Mouse (Mus musculus) erythroblast, embryonic 14.5 days (primary cell): ENCODE data around the gene Fance. TPM values are rescaled to one million over a fixed set of nuclear protein-coding genes. Genes with fewer than 3 reads are reported as not detected.
"Not testable (repeated sequence)": the region's sequence is repeated elsewhere in the genome, so short reads cannot be mapped to it uniquely, and the experiment has no call there.

Source experiments
- H3K27me3 ChIP-seq: 2 replicates; pipeline ENCODE4 v1.6.1; 2012; ENCODE audit warnings: inconsistent platforms; ENCODE audit not compliant: control insufficient read depth
- H3K36me3 ChIP-seq: 2 replicates; pipeline ENCODE4 v1.6.1; 2012; ENCODE audit warnings: mild to moderate bottlenecking, inconsistent platforms; ENCODE audit not compliant: control insufficient read depth
- H3K4me1 ChIP-seq: 2 replicates; pipeline ENCODE4 v1.6.1; 2012; ENCODE audit warnings: inconsistent platforms; ENCODE audit not compliant: control insufficient read depth
- H3K4me3 ChIP-seq: replicated peaks from 2 replicates; pipeline ENCODE3; 2012; ENCODE audit warnings: moderate library complexity, mild to moderate bottlenecking, inconsistent platforms
- H3K9me3 ChIP-seq: 2 replicates; pipeline ENCODE4 v1.6.1; 2012; ENCODE audit warnings: low read length, inconsistent platforms, mixed read lengths; ENCODE audit not compliant: control insufficient read depth
- GATA1 ChIP-seq: IDR thresholded peaks from 2 replicates; pipeline ENCODE4 v1.6.1; 2012; ENCODE audit warnings: low read length, inconsistent platforms, mixed read lengths
- TAL1 ChIP-seq: IDR thresholded peaks from 3 replicates; pipeline ENCODE4 v1.6.1; 2012; ENCODE audit warnings: low read length, inconsistent platforms, mixed read lengths
- polyA plus RNA-seq: library from polyadenylated mRNA; stranded (reverse); fragments of >175 nt; gene quantifications from 2 replicates; pipeline ENCODE4 v1.2.3, GENCODE M21; 2012

Fance gene
- polyA plus RNA-seq, 1 experiment: 1.7 TPM

DNA sequence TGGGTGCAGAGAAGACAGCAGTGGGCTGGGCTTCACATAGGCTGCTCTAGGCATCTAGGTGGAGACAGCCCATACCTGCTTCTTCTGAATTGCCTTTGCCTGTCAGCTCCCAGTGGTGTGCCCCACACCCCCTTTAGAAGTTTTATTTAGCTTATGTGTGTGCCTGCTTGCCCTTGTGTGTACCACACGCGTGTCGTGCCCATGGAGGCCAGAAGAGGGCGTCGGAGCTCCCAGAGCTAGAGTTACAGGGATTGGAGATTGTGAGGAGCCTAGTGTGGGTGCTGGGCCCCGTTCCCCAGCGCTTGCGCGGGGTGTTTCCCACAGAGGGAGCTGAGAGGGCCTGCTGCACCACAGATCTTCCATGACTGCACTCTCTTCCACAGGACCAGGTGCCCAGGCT is 3.2 kb downstream of the Fance start:
- no peak overlapping the region for H3K4me3 ChIP-seq
- no peak for TF ChIP-seq TAL1
- no peaks in the 10 kb centered on the region for H3K9me3 ChIP-seq
- H3K4me1 ChIP-seq: peaks cover 61% of the 10 kb centered on the region
- H3K27me3 ChIP-seq: no peaks in the 10 kb centered on the region
- peaks cover 54% of the 10 kb centered on the region for H3K36me3 ChIP-seq

DNA sequence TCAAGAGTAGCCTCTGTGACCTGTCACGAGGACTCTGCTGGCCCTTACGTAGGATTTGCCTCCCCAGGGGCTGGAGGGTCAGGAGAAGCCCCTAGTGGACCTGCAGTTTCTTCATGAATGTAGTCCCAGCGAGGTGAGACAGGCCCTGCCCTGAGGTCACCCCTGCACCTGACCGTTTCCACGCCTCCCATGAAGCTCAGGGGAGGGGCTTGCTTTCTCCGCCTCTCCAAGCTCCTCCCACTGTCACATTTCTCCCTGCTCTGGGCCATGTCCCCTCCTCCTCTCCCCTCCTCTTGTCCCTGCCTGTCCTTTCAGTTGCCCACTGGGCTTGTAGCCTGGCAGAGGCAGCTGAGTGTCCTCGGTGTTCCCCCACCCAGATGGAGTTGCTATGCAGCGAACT is 3.8 kb downstream of the Fance start:
- peaks cover 60% of the 10 kb centered on the region for H3K36me3 ChIP-seq
- peaks cover 56% of the 10 kb centered on the region for H3K4me1 ChIP-seq
- no peak overlapping the region for H3K4me3 ChIP-seq
- TF ChIP-seq GATA1 (no peak), TAL1 (no peak)
- no peaks in the 10 kb centered on the region for H3K27me3 ChIP-seq
- H3K9me3 ChIP-seq: no peaks in the 10 kb centered on the region

- H3K36me3 ChIP-seq: peaks cover 66% of the 10 kb centered on the region
- no peaks in the 10 kb centered on the region for H3K27me3 ChIP-seq
- H3K4me3 ChIP-seq: no peak overlapping the region
- no peak for TF ChIP-seq TAL1
- no peak for TF ChIP-seq GATA1
- peaks cover 50% of the 10 kb centered on the region for H3K4me1 ChIP-seq
- H3K9me3 ChIP-seq: no peaks in the 10 kb centered on the region
These were observed 4.4 kb downstream of the Fance start for GRCm38 (mm10) chr17:28317725-28318124.

- Histone ChIP-seq H3K36me3 (peaks cover 78% of the 10 kb centered on the region), H3K27me3 (no peaks in the 10 kb centered on the region), H3K4me1 (peaks cover 18% of the 10 kb centered on the region), H3K9me3 (peaks cover 6% of the 10 kb centered on the region), H3K4me3 (no peak overlapping the region)
- TF ChIP-seq GATA1 (no peak), TAL1 (no peak)
These were observed 8.4 kb downstream of the Fance start for GRCm38 (mm10) chr17:28321700-28322099.

DNA sequence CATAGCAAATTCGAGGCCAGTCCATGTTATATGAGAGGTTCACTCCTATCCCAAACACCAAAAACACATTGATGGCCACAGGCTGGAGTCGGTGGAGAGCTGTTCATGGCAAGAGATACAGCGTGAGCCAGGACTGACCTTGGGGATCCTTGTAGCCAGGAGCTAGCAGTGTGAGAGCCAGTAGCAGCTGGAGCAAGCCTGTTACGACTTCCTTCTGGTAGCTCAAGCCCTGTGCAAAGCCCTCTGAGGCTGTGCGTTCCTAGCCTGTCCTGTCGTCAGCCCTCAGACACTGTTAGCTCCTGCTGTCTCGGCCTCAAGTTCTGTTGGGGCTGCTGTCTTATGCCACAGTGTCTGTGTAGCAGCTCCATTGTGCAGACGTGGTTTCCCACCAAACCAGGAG is 10.5 kb downstream of the Fance start:
- Histone ChIP-seq H3K36me3 (peaks cover 63% of the 10 kb centered on the region), H3K4me3 (no peak overlapping the region), H3K27me3 (no peaks in the 10 kb centered on the region), H3K4me1 (peaks cover 14% of the 10 kb centered on the region), H3K9me3 (peaks cover 6% of the 10 kb centered on the region)
- TF ChIP-seq GATA1: no peak
- TF ChIP-seq TAL1: no peak

DNA sequence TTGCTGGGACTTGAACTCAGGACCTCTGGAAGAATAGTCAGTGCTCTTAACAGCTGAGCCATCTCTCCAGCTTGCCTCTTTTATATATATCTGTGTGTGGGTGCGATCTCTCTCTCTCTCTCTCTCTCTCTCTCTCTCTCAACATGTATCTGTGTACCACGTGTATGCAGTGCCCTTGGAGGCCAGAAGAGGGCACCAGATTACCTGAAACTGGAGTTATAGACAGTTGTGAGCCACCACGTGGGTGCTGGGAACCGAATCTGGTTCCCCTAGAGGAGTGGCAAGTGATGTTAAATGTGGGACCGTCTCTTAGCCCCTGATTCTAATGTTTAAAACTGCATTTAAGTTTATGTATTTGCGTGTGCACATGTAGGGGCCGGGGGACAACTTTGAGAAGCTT is 11.1 kb downstream of the Fance start:
- peaks cover 63% of the 10 kb centered on the region for H3K36me3 ChIP-seq
- H3K27me3 ChIP-seq, H3K4me3 ChIP-seq, H3K9me3 ChIP-seq: not testable (repeated sequence)
- peaks cover 20% of the 10 kb centered on the region for H3K4me1 ChIP-seq

DNA sequence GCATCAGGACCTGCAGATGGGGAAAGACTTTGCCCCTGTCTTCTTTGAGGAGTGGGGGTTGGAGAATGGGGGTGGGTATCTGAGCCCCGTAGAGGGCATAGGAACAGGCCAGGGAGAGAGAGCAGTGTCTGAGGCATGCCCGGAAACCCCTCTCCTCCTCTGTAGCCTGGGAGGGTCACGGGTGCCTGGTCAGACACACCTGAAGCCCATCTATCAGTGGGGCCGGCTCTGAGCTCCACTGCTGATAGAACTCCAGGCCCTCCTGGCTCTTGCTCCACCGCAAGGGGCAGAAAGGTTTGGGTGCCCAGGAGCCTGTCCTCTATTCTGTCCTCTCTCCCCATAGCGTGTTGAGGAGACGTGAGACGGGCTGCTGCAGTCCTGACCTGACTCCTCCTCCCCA is 12.4 kb downstream of the Fance start:
- H3K4me1 ChIP-seq: peaks cover 31% of the 10 kb centered on the region
- no peaks in the 10 kb centered on the region for H3K27me3 ChIP-seq
- H3K36me3 ChIP-seq: peaks cover 70% of the 10 kb centered on the region
- no peak overlapping the region for H3K4me3 ChIP-seq
- TF ChIP-seq GATA1 (no peak), TAL1 (no peak)
- H3K9me3 ChIP-seq: peaks cover 6% of the 10 kb centered on the region

GRCm38 (mm10) chr17:28326951-28327350 is 13.6 kb downstream of the Fance start:
- Histone ChIP-seq H3K9me3 (peaks cover 6% of the 10 kb centered on the region), H3K36me3 (peaks cover 69% of the 10 kb centered on the region), H3K4me1 (peaks cover 38% of the 10 kb centered on the region), H3K27me3 (no peaks in the 10 kb centered on the region), H3K4me3 (no peak overlapping the region)
- no peak for TF ChIP-seq GATA1
- no peak for TF ChIP-seq TAL1

GRCm38 (mm10) chr17:28327673-28328325 is 14.5 kb downstream of the Fance start:
- H3K4me1 ChIP-seq: peaks cover 45% of the 10 kb centered on the region
- TF ChIP-seq TAL1: no peak
- no peak for TF ChIP-seq GATA1
- H3K36me3 ChIP-seq: peaks cover 69% of the 10 kb centered on the region
- peaks cover 5% of the 10 kb centered on the region for H3K27me3 ChIP-seq
- peak overlapping the region; percentile 97 for H3K4me3 ChIP-seq
- peaks cover 6% of the 10 kb centered on the region for H3K9me3 ChIP-seq

GRCm38 (mm10) chr17:28328366-28328928 is 15.1 kb downstream of the Fance start, which contains the start of gene Rpl10a:
Gene Rpl10a (plus strand): TSS chr17:28328471.
- H3K36me3 ChIP-seq: peaks cover 75% of the 10 kb centered on the region
- TF ChIP-seq GATA1 (peak; percentile 91), TAL1 (no peak)
- peaks cover 51% of the 10 kb centered on the region for H3K4me1 ChIP-seq
- peak within 1 kb of the TSS; percentile 97 for H3K4me3 ChIP-seq
- H3K9me3 ChIP-seq: peaks cover 6% of the 10 kb centered on the region
- peaks cover 10% of the 10 kb centered on the region for H3K27me3 ChIP-seq
